Mouse (Mus musculus): ENCODE results near the gene B4galt5.

GRCm38 (mm10) chr2:167278011-167278410, 71.0 kb downstream of the B4galt5 start:
- TF ChIP-seq CTCF (IDR thresholded peaks at IDR 0.05; ENCODE audit: low read depth), result no peak
- TF ChIP-seq EP300 (IDR thresholded peaks at IDR 0.05; ENCODE audit: low read depth), result no peak
